Mouse (Mus musculus): ENCODE results near the gene C1qtnf2.

C1qtnf2 gene

GRCm38 (mm10) chr11:43483122-43483792, 9.2 kb downstream of the C1qtnf2 start:
- no peak for DNase-seq (ENCODE audit: low read depth, low spot score)

- DNase-seq (ENCODE audit: low read depth, low spot score): no peak
Observed at GRCm38 (mm10) chr11:43484057-43484456, 10.0 kb downstream of the C1qtnf2 start.

- DNase-seq (ENCODE audit: low read depth, low spot score): no peak
Observed at GRCm38 (mm10) chr11:43484652-43485051, 10.6 kb downstream of the C1qtnf2 start.

GRCm38 (mm10) chr11:43485855-43486254, 11.8 kb downstream of the C1qtnf2 start:
- DNase-seq (ENCODE audit: low read depth, low spot score): no peak

GRCm38 (mm10) chr11:43492663-43493062, 18.6 kb downstream of the C1qtnf2 start:
- peak; percentile 64 for DNase-seq (ENCODE audit: low read depth, low spot score)

- peak; percentile 82 for DNase-seq (ENCODE audit: low read depth, low spot score)
Observed at GRCm38 (mm10) chr11:43493815-43494409, 19.8 kb downstream of the C1qtnf2 start.

- peak; percentile 44 for DNase-seq (ENCODE audit: low read depth, low spot score)
Observed at GRCm38 (mm10) chr11:43495037-43495436, 21.0 kb downstream of the C1qtnf2 start.

- DNase-seq (ENCODE audit: low read depth, low spot score): no peak
Observed at GRCm38 (mm10) chr11:43495532-43495931, 21.5 kb downstream of the C1qtnf2 start.

- no peak for DNase-seq (ENCODE audit: low read depth, low spot score)
Observed at GRCm38 (mm10) chr11:43501256-43501655, 27.2 kb downstream of the C1qtnf2 start.

GRCm38 (mm10) chr11:43505188-43505587, 31.1 kb downstream of the C1qtnf2 start:
- no peak for DNase-seq (ENCODE audit: low read depth, low spot score)

GRCm38 (mm10) chr11:43507976-43508375, 33.9 kb downstream of the C1qtnf2 start:
- DNase-seq (ENCODE audit: low read depth, low spot score): no peak

GRCm38 (mm10) chr11:43509878-43510277, 35.8 kb downstream of the C1qtnf2 start:
- no peak for DNase-seq (ENCODE audit: low read depth, low spot score)

- DNase-seq (ENCODE audit: low read depth, low spot score): peak; percentile 71
Observed at GRCm38 (mm10) chr11:43512661-43513190, 38.6 kb downstream of the C1qtnf2 start.

- DNase-seq (ENCODE audit: low read depth, low spot score): peak; percentile 81
Observed at GRCm38 (mm10) chr11:43516344-43517021, 42.4 kb downstream of the C1qtnf2 start.

- no peak for DNase-seq (ENCODE audit: low read depth, low spot score)
Observed at GRCm38 (mm10) chr11:43517641-43518040, 43.6 kb downstream of the C1qtnf2 start.

- peak; percentile 47 for DNase-seq (ENCODE audit: low read depth, low spot score)
Observed at GRCm38 (mm10) chr11:43518086-43518485, 44.0 kb downstream of the C1qtnf2 start.

GRCm38 (mm10) chr11:43518821-43519220, 44.7 kb downstream of the C1qtnf2 start:
- no peak for DNase-seq (ENCODE audit: low read depth, low spot score)

GRCm38 (mm10) chr11:43520521-43520920, 46.4 kb downstream of the C1qtnf2 start:
- DNase-seq (ENCODE audit: low read depth, low spot score): no peak

GRCm38 (mm10) chr11:43528078-43528682, 54.1 kb downstream of the C1qtnf2 start:
- peak; percentile 80 for DNase-seq (ENCODE audit: low read depth, low spot score)

- peak; percentile 75 for DNase-seq (ENCODE audit: low read depth, low spot score)
Observed at GRCm38 (mm10) chr11:43528683-43529499, 54.8 kb downstream of the C1qtnf2 start, which contains the start of gene Ccnjl. Gene Ccnjl (plus strand): TSS chr11:43528784.

GRCm38 (mm10) chr11:43530043-43530442, 56.0 kb downstream of the C1qtnf2 start:
- DNase-seq (ENCODE audit: low read depth, low spot score): peak; percentile 56

All from R1 (cell line).